Mouse (Mus musculus) kidney, postnatal 14 days (tissue): ENCODE results near the gene Pacrg.
A peak's percentile ranks its signal among the peaks of the same experiment; 100 is the strongest.

Source experiments
- DNase-seq: peaks from one replicate; pipeline ENCODE4 v3.0.0; 2022; ENCODE audit warnings: mixed read lengths

Pacrg gene

GRCm38 (mm10) chr17:10483945-10484546 is 356.1 kb downstream of the Pacrg start:
- DNase-seq, result no peak

GRCm38 (mm10) chr17:10481081-10481480 is 359.0 kb downstream of the Pacrg start:
- no peak for DNase-seq

GRCm38 (mm10) chr17:10479020-10479707 is 360.9 kb downstream of the Pacrg start:
- no peak for DNase-seq

- DNase-seq, result no peak
Observed at GRCm38 (mm10) chr17:10478377-10478776, 361.7 kb downstream of the Pacrg start.

GRCm38 (mm10) chr17:10476807-10477206 is 363.3 kb downstream of the Pacrg start:
- DNase-seq, result no peak

- no peak for DNase-seq
Observed at GRCm38 (mm10) chr17:10474972-10475371, 365.1 kb downstream of the Pacrg start.

- no peak for DNase-seq
Observed at GRCm38 (mm10) chr17:10473826-10474384, 366.2 kb downstream of the Pacrg start.

- no peak for DNase-seq
Observed at GRCm38 (mm10) chr17:10473175-10473574, 366.9 kb downstream of the Pacrg start.

- no peak for DNase-seq
Observed at GRCm38 (mm10) chr17:10469874-10470568, 370.1 kb downstream of the Pacrg start.

GRCm38 (mm10) chr17:10467102-10467501 is 373.0 kb downstream of the Pacrg start:
- DNase-seq, result no peak

GRCm38 (mm10) chr17:10465467-10465866 is 374.6 kb downstream of the Pacrg start:
- DNase-seq, result no peak

- DNase-seq, result no peak
Observed at GRCm38 (mm10) chr17:10464700-10465099, 375.4 kb downstream of the Pacrg start.

- DNase-seq, result no peak
Observed at GRCm38 (mm10) chr17:10463626-10464025, 376.5 kb downstream of the Pacrg start.

GRCm38 (mm10) chr17:10460916-10461315 is 379.2 kb downstream of the Pacrg start:
- DNase-seq, result no peak

GRCm38 (mm10) chr17:10458743-10459142 is 381.4 kb downstream of the Pacrg start:
- DNase-seq, result no peak

GRCm38 (mm10) chr17:10456409-10456808 is 383.7 kb downstream of the Pacrg start:
- no peak for DNase-seq

GRCm38 (mm10) chr17:10455961-10456360 is 384.1 kb downstream of the Pacrg start:
- no peak for DNase-seq

- no peak for DNase-seq
Observed at GRCm38 (mm10) chr17:10454406-10454805, 385.7 kb downstream of the Pacrg start.

- no peak for DNase-seq
Observed at GRCm38 (mm10) chr17:10452801-10453200, 387.3 kb downstream of the Pacrg start.

- no peak for DNase-seq
Observed at GRCm38 (mm10) chr17:10451306-10452077, 388.6 kb downstream of the Pacrg start.

GRCm38 (mm10) chr17:10449800-10450299 is 390.3 kb downstream of the Pacrg start:
- DNase-seq, result peak; percentile 5

GRCm38 (mm10) chr17:10448417-10448816 is 391.7 kb downstream of the Pacrg start:
- DNase-seq, result no peak
